Mouse (Mus musculus): ENCODE measurements around the gene Gm6993.

GRCm38 (mm10) chr12:31282241-31282640 is 41.7 kb downstream of the Gm6993 start:
- TF ChIP-seq CTCF (IDR thresholded peaks at IDR 0.05; ENCODE audit: insufficient read depth, low read length): no peak
- TF ChIP-seq POLR2A (IDR thresholded peaks at IDR 0.05; ENCODE audit: borderline replicate concordance, extremely low read depth, low read depth, low read length): no peak

Data from lung, adult 2 months (tissue).